ENCODE assay signal across 26 mouse cellular contexts in genomic region chr6:91476541-91476940, GRCm38 (mm10). TPM values are rescaled to one million over a fixed set of nuclear protein-coding genes. Genes with fewer than 3 reads are reported as not detected.
DNase-seq lines count a peak whose midpoint lies in the region; ATAC-seq and TF ChIP-seq lines count a peak whose summit lies in the region.
"Had no signal": no experiment of that assay in that cellular context is flagged by ENCODE, and none has a peak within 500 bp of the region (broad histone marks: within the 10 kb centered on the region; RNA-seq: fewer than 3 reads in every experiment).

No protein-coding gene starts in this region.

- WGBS in hindbrain, embryonic 13.5 days, result 92% methylated on average over 2 of the region's 2 CpGs
- 96% methylated on average over 2 of the region's 2 CpGs for WGBS in hindbrain, embryonic 14.5 days
- WGBS in midbrain, postnatal 0 days, result 90% methylated on average over 2 of the region's 2 CpGs

- peak overlapping the region; percentile 43; the same call in 1 of the 2 replicates for H3K9ac ChIP-seq in hindbrain, embryonic 13.5 days
- H3K9ac ChIP-seq in hindbrain, embryonic 14.5 days, result no peak overlapping the region
- H3K9ac ChIP-seq in CH12.LX (ENCODE audit: insufficient read depth, low read depth), result peak overlapping the region; percentile 31; the same call in 1 of the 2 replicates
- H3K9ac ChIP-seq in midbrain, postnatal 0 days (replicated peaks; ENCODE audit: low read length, poor library complexity, severe bottlenecking), result no peak overlapping the region
- H3K9ac ChIP-seq: embryonic facial prominence, embryonic 13.5 days; liver, embryonic 12.5 days; liver, postnatal 0 days; midbrain, embryonic 15.5 days; neural tube, embryonic 12.5 days had no signal

- no peak overlapping the region for H3K4me3 ChIP-seq in hindbrain, embryonic 13.5 days
- no peak overlapping the region for H3K4me3 ChIP-seq in hindbrain, embryonic 14.5 days (replicated peaks; ENCODE audit: low read length)
- no peak overlapping the region for H3K4me3 ChIP-seq in CH12.LX (replicated peaks in 1 of 3; ENCODE audit: low read depth in 2 of 3, low read length in 2 of 3, poor library complexity in 1 of 3)
- no peak overlapping the region for H3K4me3 ChIP-seq in bone marrow macrophage, adult 2 months (ENCODE audit: insufficient read depth, low read length)
- no peak overlapping the region for H3K4me3 ChIP-seq in midbrain, postnatal 0 days (ENCODE audit: low read depth, low read length)
- H3K4me3 ChIP-seq: embryonic facial prominence, embryonic 13.5 days; erythroblast, embryonic 14.5 days; heart, embryonic 10.5 days; liver, embryonic 12.5 days; midbrain, embryonic 15.5 days; neural tube, embryonic 12.5 days had no signal

- H3K27ac ChIP-seq in hindbrain, embryonic 13.5 days, result no peak overlapping the region
- no peak overlapping the region for H3K27ac ChIP-seq in hindbrain, embryonic 14.5 days
- H3K27ac ChIP-seq in CH12.LX (ENCODE audit: insufficient read depth, low read depth), result peak overlapping the region; percentile 70
- peak overlapping the region; percentile 3; the same call in 1 of the 2 replicates for H3K27ac ChIP-seq in bone marrow macrophage, adult 2 months (ENCODE audit: insufficient read depth, low read depth, low read length)
- no peak overlapping the region for H3K27ac ChIP-seq in midbrain, postnatal 0 days (ENCODE audit: low read depth, low read length)
- H3K27ac ChIP-seq: embryonic facial prominence, embryonic 13.5 days; heart, embryonic 10.5 days; kidney, postnatal 0 days; liver, embryonic 12.5 days; midbrain, embryonic 15.5 days; neural tube, embryonic 12.5 days had no signal

- TF ChIP-seq EP300 in CH12.LX (IDR thresholded peaks at IDR 0.05; ENCODE audit: low read length), result no peak

- no peak overlapping the region for H3K4me2 ChIP-seq in hindbrain, embryonic 13.5 days
- H3K4me2 ChIP-seq in hindbrain, embryonic 14.5 days (replicated peaks), result no peak overlapping the region
- peak overlapping the region; percentile 8; the same call in 1 of the 2 replicates for H3K4me2 ChIP-seq in CH12.LX (ENCODE audit: insufficient read depth, low read depth, poor library complexity, severe bottlenecking)
- no peak overlapping the region for H3K4me2 ChIP-seq in midbrain, postnatal 0 days (ENCODE audit: low read depth, low read length, poor library complexity, severe bottlenecking)
- H3K4me2 ChIP-seq: embryonic facial prominence, embryonic 13.5 days; liver, embryonic 12.5 days; midbrain, embryonic 15.5 days; neural tube, embryonic 12.5 days had no signal

- ATAC-seq in hindbrain, embryonic 13.5 days (ENCODE audit: low FRiP score), result no peak
- ATAC-seq in hindbrain, embryonic 14.5 days (ENCODE audit: low FRiP score), result no peak
- no peak for ATAC-seq in midbrain, postnatal 0 days (ENCODE audit: low FRiP score)
- ATAC-seq: forebrain, embryonic 16.5 days; hindbrain, embryonic 16.5 days; liver, embryonic 12.5 days; liver, postnatal 0 days; midbrain, embryonic 15.5 days had no signal

- dilution Hi-C loops in CH12.LX (cut with MboI; ENCODE audit: extremely low pct_ligation_motif_present, extremely low pct_unique_long_range_greater_than_20kb, low sequenced_read_pairs), result no loop called here

- in situ Hi-C loops in CH12.LX (cut with MboI; ENCODE audit: low pct_ligation_motif_present, low pct_unique_long_range_greater_than_20kb, low sequenced_read_pairs), result no loop called here

- H3K4me1 ChIP-seq in hindbrain, embryonic 13.5 days (replicated peaks), result peaks cover 35% of the 10 kb centered on the region
- peaks cover 26% of the 10 kb centered on the region for H3K4me1 ChIP-seq in hindbrain, embryonic 14.5 days (replicated peaks; ENCODE audit: control insufficient read depth, insufficient read depth, low read length)
- peaks cover 16 to 30% of the 10 kb centered on the region in 2 experiments for H3K4me1 ChIP-seq in CH12.LX (ENCODE audit: control insufficient read depth in 1 of 2, insufficient read depth in 2 of 2)
- H3K4me1 ChIP-seq in bone marrow macrophage, adult 2 months (ENCODE audit: control insufficient read depth, insufficient read depth, low read length), result peaks cover 23% of the 10 kb centered on the region
- H3K4me1 ChIP-seq in midbrain, postnatal 0 days (ENCODE audit: insufficient read depth, low read length), result peaks cover 13% of the 10 kb centered on the region

- H3K9me3 ChIP-seq in hindbrain, embryonic 13.5 days, result no peaks in the 10 kb centered on the region
- H3K9me3 ChIP-seq in hindbrain, embryonic 14.5 days (ENCODE audit: control insufficient read depth, low read length), result no peaks in the 10 kb centered on the region
- H3K9me3 ChIP-seq in CH12.LX (replicated peaks; ENCODE audit: low read length), result no peaks in the 10 kb centered on the region
- H3K9me3 ChIP-seq in midbrain, postnatal 0 days (ENCODE audit: low read length), result no peaks in the 10 kb centered on the region
- H3K9me3 ChIP-seq: embryonic facial prominence, embryonic 13.5 days; heart, embryonic 10.5 days; liver, embryonic 12.5 days; midbrain, embryonic 15.5 days; neural tube, embryonic 12.5 days had no signal

- no peak for TF ChIP-seq RAD21 in CH12.LX (IDR thresholded peaks at IDR 0.05; ENCODE audit: low read depth, low read length)

- no peak for DNase-seq in hindbrain, embryonic 14.5 days (ENCODE audit: low spot score)
- DNase-seq in CH12.LX (ENCODE audit: extremely low read depth), result no peak
- peak; percentile 33 for DNase-seq in ES-CJ7 (ENCODE audit: low read depth, low spot score)
- no peak for DNase-seq in midbrain, postnatal 0 days (ENCODE audit: low spot score)
- DNase-seq in right cerebral cortex, postnatal 25 days, result no peak
- DNase-seq: adrenal gland, postnatal 10 days; cerebellum, adult 11-12 months; cerebellum, adult 9-11 months; embryo, embryonic 11 days; gastrocnemius, postnatal 10 days; kidney, adult 18-20 months; kidney, postnatal 4 days; liver, postnatal 0 days; right cerebral cortex, adult 18-20 months; right cerebral cortex, postnatal 4 days had no signal

- TF ChIP-seq POLR2A in CH12.LX (IDR thresholded peaks at IDR 0.05; ENCODE audit: low read depth, low read length), result no peak
- TF ChIP-seq POLR2A in bone marrow macrophage, adult 2 months (IDR thresholded peaks at IDR 0.05; ENCODE audit: borderline replicate concordance, low read depth, low read length), result no peak

- H3K79me2 ChIP-seq in CH12.LX (replicated peaks; ENCODE audit: control insufficient read depth, extremely low read depth, insufficient read depth, poor library complexity, severe bottlenecking), result peaks cover 16% of the 10 kb centered on the region

- TF ChIP-seq CTCF in CH12.LX (conservative IDR thresholded peaks at IDR 0.05 in 1 of 2, IDR thresholded peaks at IDR 0.05 in 1 of 2; ENCODE audit: low read depth in 2 of 2, low read length in 2 of 2), result no peak
- no peak for TF ChIP-seq CTCF in bone marrow macrophage, adult 2 months (IDR thresholded peaks at IDR 0.05; ENCODE audit: low read depth, low read length)
- no peak for TF ChIP-seq CTCF in midbrain, postnatal 0 days (IDR thresholded peaks at IDR 0.05)

- H3K27me3 ChIP-seq in hindbrain, embryonic 13.5 days, result no peaks in the 10 kb centered on the region
- no peaks in the 10 kb centered on the region for H3K27me3 ChIP-seq in hindbrain, embryonic 14.5 days (ENCODE audit: control insufficient read depth, insufficient read depth, low read length)
- H3K27me3 ChIP-seq in CH12.LX (replicated peaks), result no peaks in the 10 kb centered on the region
- H3K27me3 ChIP-seq in midbrain, postnatal 0 days (ENCODE audit: insufficient read depth, low read length), result no peaks in the 10 kb centered on the region
- H3K27me3 ChIP-seq: embryonic facial prominence, embryonic 13.5 days; liver, embryonic 12.5 days; midbrain, embryonic 15.5 days; neural tube, embryonic 12.5 days had no signal

- peaks cover 53% of the 10 kb centered on the region for H3K36me3 ChIP-seq in hindbrain, embryonic 13.5 days
- peaks cover 55% of the 10 kb centered on the region for H3K36me3 ChIP-seq in hindbrain, embryonic 14.5 days (replicated peaks; ENCODE audit: control insufficient read depth, insufficient read depth)
- H3K36me3 ChIP-seq in CH12.LX (replicated peaks in 1 of 2; ENCODE audit: control insufficient read depth in 1 of 2, insufficient read depth in 1 of 2, low read length in 1 of 2), result peaks cover 43 to 63% of the 10 kb centered on the region in 2 experiments
- H3K36me3 ChIP-seq in midbrain, postnatal 0 days (ENCODE audit: insufficient read depth, low read length), result peaks cover 36% of the 10 kb centered on the region

RNA-seq across cellular contexts. Expression of gene Tmem43, which starts 3.0 kb away (rescaled TPM):
- polyA plus RNA-seq in hindbrain, embryonic 13.5 days (2015; fragmentation: Nextera tagmentation; extraction: Ambion mirVana), result 43.5 and 44.3 TPM in 2 replicates
- 45.5 and 55.0 TPM in 2 replicates for polyA plus RNA-seq in hindbrain, embryonic 14.5 days (2014; fragmentation: Nextera tagmentation; extraction: Ambion mirVana)
- 27.8 and 29.7 TPM in 2 replicates for total RNA-seq in CH12.LX (2012; rRNA removed)
- 24.5 and 25.0 TPM in 2 replicates for total RNA-seq in CH12.LX (2014; rRNA removed)
- polyA plus RNA-seq in CH12.LX (2012; ENCODE audit: insufficient read length, low read depth), result 16.1 and 19.2 TPM in 2 replicates
- 82.3 and 87.5 TPM in 2 replicates for polyA plus RNA-seq in bone marrow macrophage, adult 2 months (2012; ENCODE audit: insufficient read depth, insufficient read length, missing spikeins)
- 90.0 and 90.2 TPM in 2 replicates for total RNA-seq in midbrain, postnatal 0 days (2014; rRNA removed)
- 57.2 and 58.7 TPM in 2 replicates for polyA plus RNA-seq in midbrain, postnatal 0 days (2015; fragmentation: Nextera tagmentation; extraction: Ambion mirVana)

RNA-seq across cellular contexts. Expression of gene Chchd4, which starts 3.2 kb away (rescaled TPM):
- 29.9 and 30.4 TPM in 2 replicates for polyA plus RNA-seq in hindbrain, embryonic 13.5 days (2015; fragmentation: Nextera tagmentation; extraction: Ambion mirVana)
- 36.3 and 37.4 TPM in 2 replicates for polyA plus RNA-seq in hindbrain, embryonic 14.5 days (2014; fragmentation: Nextera tagmentation; extraction: Ambion mirVana)
- 30.1 and 40.8 TPM in 2 replicates for total RNA-seq in CH12.LX (2012; rRNA removed)
- 49.7 and 56.5 TPM in 2 replicates for total RNA-seq in CH12.LX (2014; rRNA removed)
- 41.4 and 45.0 TPM in 2 replicates for polyA plus RNA-seq in CH12.LX (2012; ENCODE audit: insufficient read length, low read depth)
- polyA plus RNA-seq in bone marrow macrophage, adult 2 months (2012; ENCODE audit: insufficient read depth, insufficient read length, missing spikeins), result 5.5 and 6.7 TPM in 2 replicates
- total RNA-seq in midbrain, postnatal 0 days (2014; rRNA removed), result 17.8 and 20.8 TPM in 2 replicates
- 36.2 and 38.2 TPM in 2 replicates for polyA plus RNA-seq in midbrain, postnatal 0 days (2015; fragmentation: Nextera tagmentation; extraction: Ambion mirVana)

RNA-seq across cellular contexts. Expression of gene Xpc, which starts 39.1 kb away (rescaled TPM):
- 22.2 and 24.8 TPM in 2 replicates for polyA plus RNA-seq in hindbrain, embryonic 13.5 days (2015; fragmentation: Nextera tagmentation; extraction: Ambion mirVana)
- polyA plus RNA-seq in hindbrain, embryonic 14.5 days (2014; fragmentation: Nextera tagmentation; extraction: Ambion mirVana), result 17.2 and 17.7 TPM in 2 replicates
- 10.5 and 11.7 TPM in 2 replicates for total RNA-seq in CH12.LX (2012; rRNA removed)
- total RNA-seq in CH12.LX (2014; rRNA removed), result 6.7 and 7.8 TPM in 2 replicates
- 8.2 and 10.9 TPM in 2 replicates for polyA plus RNA-seq in CH12.LX (2012; ENCODE audit: insufficient read length, low read depth)
- polyA plus RNA-seq in bone marrow macrophage, adult 2 months (2012; ENCODE audit: insufficient read depth, insufficient read length, missing spikeins), result 16.3 and 17.2 TPM in 2 replicates
- 12.3 and 16.3 TPM in 2 replicates for total RNA-seq in midbrain, postnatal 0 days (2014; rRNA removed)
- polyA plus RNA-seq in midbrain, postnatal 0 days (2015; fragmentation: Nextera tagmentation; extraction: Ambion mirVana), result 14.3 and 14.7 TPM in 2 replicates

RNA-seq across cellular contexts. Expression of gene Lsm3, which starts 39.2 kb away (rescaled TPM):
- polyA plus RNA-seq in hindbrain, embryonic 13.5 days (2015; fragmentation: Nextera tagmentation; extraction: Ambion mirVana), result 162 and 169 TPM in 2 replicates
- 152 and 165 TPM in 2 replicates for polyA plus RNA-seq in hindbrain, embryonic 14.5 days (2014; fragmentation: Nextera tagmentation; extraction: Ambion mirVana)
- total RNA-seq in CH12.LX (2012; rRNA removed), result 148 and 195 TPM in 2 replicates
- total RNA-seq in CH12.LX (2014; rRNA removed), result 509 and 526 TPM in 2 replicates
- 248 and 258 TPM in 2 replicates for polyA plus RNA-seq in CH12.LX (2012; ENCODE audit: insufficient read length, low read depth)
- 65.3 and 70.2 TPM in 2 replicates for polyA plus RNA-seq in bone marrow macrophage, adult 2 months (2012; ENCODE audit: insufficient read depth, insufficient read length, missing spikeins)
- total RNA-seq in midbrain, postnatal 0 days (2014; rRNA removed), result 38.6 and 53.8 TPM in 2 replicates
- 169 and 170 TPM in 2 replicates for polyA plus RNA-seq in midbrain, postnatal 0 days (2015; fragmentation: Nextera tagmentation; extraction: Ambion mirVana)

Comparison
In these comparisons a context has a peak if more than half of its experiments do, and no peak if none do; other contexts are left out.
1. H3K9ac ChIP-seq: peak in hindbrain, embryonic 13.5 days (single experiment) and CH12.LX (single experiment); none in hindbrain, embryonic 14.5 days (single experiment) and midbrain, postnatal 0 days (single experiment).
2. H3K27ac ChIP-seq: peak in CH12.LX (single experiment) and bone marrow macrophage, adult 2 months (single experiment); none in hindbrain, embryonic 13.5 days (single experiment), hindbrain, embryonic 14.5 days (single experiment) and midbrain, postnatal 0 days (single experiment).